Comparison of ENCODE assay signal across 23 mouse cellular contexts in genomic region chr4:111483499-111483898, GRCm38 (mm10).
"Had no signal": no experiment of that assay in that cellular context is flagged by ENCODE, and none has a peak within 500 bp of the region (broad histone marks: within the 10 kb centered on the region; RNA-seq: fewer than 3 reads in every experiment).

No protein-coding gene starts in this region.

- H3K27ac ChIP-seq: heart, adult 2 months; heart, embryonic 13.5 days; heart, embryonic 15.5 days; hindbrain, embryonic 13.5 days; hindbrain, embryonic 15.5 days; hindbrain, postnatal 0 days; layer of hippocampus, adult 2 months; left cerebral cortex, adult 2 months; limb, embryonic 13.5 days; limb, embryonic 15.5 days; liver, embryonic 12.5 days had no signal

- DNase-seq: gastrocnemius, postnatal 14 days; gastrocnemius, postnatal 36 days; heart, adult 11 months; heart, adult 2 months; heart, postnatal 14 days; heart, postnatal 36 days; kidney, adult 18-20 months; kidney, adult 8-10 months; kidney, postnatal 10 days; kidney, postnatal 25 days; kidney, postnatal 4 days; left cerebral cortex, postnatal 4 days had no signal

- H3K9me3 ChIP-seq: heart, embryonic 13.5 days; heart, embryonic 15.5 days; hindbrain, embryonic 13.5 days; hindbrain, embryonic 15.5 days; limb, embryonic 13.5 days; limb, embryonic 15.5 days; liver, embryonic 12.5 days had no signal

- H3K4me2 ChIP-seq: heart, embryonic 11.5 days; heart, embryonic 13.5 days; heart, embryonic 15.5 days; hindbrain, embryonic 13.5 days; hindbrain, embryonic 15.5 days; limb, embryonic 13.5 days; limb, embryonic 15.5 days; liver, embryonic 12.5 days had no signal

- H3K4me3 ChIP-seq: heart, adult 2 months; heart, embryonic 13.5 days; heart, embryonic 15.5 days; hindbrain, embryonic 13.5 days; hindbrain, embryonic 15.5 days; layer of hippocampus, adult 2 months; left cerebral cortex, adult 2 months; limb, embryonic 13.5 days; limb, embryonic 15.5 days; liver, embryonic 12.5 days had no signal

- H3K4me1 ChIP-seq: liver, embryonic 12.5 days had no signal

- H3K27me3 ChIP-seq: heart, embryonic 13.5 days; heart, embryonic 15.5 days; hindbrain, embryonic 13.5 days; limb, embryonic 13.5 days; limb, embryonic 15.5 days; liver, embryonic 12.5 days had no signal

- H3K9ac ChIP-seq: heart, embryonic 13.5 days; heart, embryonic 15.5 days; hindbrain, embryonic 13.5 days; hindbrain, embryonic 15.5 days; limb, embryonic 13.5 days; limb, embryonic 15.5 days; liver, embryonic 12.5 days had no signal

- H3K36me3 ChIP-seq: heart, embryonic 13.5 days; heart, embryonic 15.5 days; hindbrain, embryonic 13.5 days; hindbrain, embryonic 15.5 days; limb, embryonic 13.5 days; limb, embryonic 15.5 days; liver, embryonic 12.5 days had no signal

- ATAC-seq: hindbrain, postnatal 0 days; liver, embryonic 12.5 days had no signal
